In the genomic region with DNA sequence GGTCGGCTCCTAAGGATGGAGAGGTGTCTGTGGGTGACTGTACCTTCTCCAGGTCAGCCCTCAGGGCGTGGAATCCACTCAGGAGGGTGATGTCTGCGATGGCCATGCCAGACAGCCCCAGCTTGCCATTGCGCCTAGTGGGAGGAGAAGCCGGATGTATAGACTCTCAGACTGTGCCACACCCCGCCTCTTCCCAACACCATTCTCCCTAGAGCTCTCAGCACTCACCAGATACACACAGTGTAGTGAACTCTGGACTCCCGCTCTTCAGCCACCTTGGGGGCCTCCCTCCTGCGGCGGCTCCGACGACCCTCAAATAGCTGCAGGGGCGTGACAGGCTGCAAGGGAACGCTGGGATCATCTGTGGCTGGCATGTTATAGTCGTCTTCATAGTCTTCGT, we compare ENCODE assay signal across 29 mouse cellular contexts. TPM values are rescaled to one million over a fixed set of nuclear protein-coding genes. Genes with fewer than 3 reads are reported as not detected.
DNase-seq lines count a peak whose midpoint lies in the region; ATAC-seq and TF ChIP-seq lines count a peak whose summit lies in the region.
"Had no signal": no experiment of that assay in that cellular context is flagged by ENCODE, and none has a peak within 500 bp of the region (broad histone marks: within the 10 kb centered on the region; RNA-seq: fewer than 3 reads in every experiment).

No protein-coding gene starts in this region.

- no peaks in the 10 kb centered on the region for H3K27me3 ChIP-seq in hindbrain, embryonic 12.5 days
- H3K27me3 ChIP-seq in hindbrain, embryonic 14.5 days (ENCODE audit: control insufficient read depth, insufficient read depth, low read length): no peaks in the 10 kb centered on the region
- no peaks in the 10 kb centered on the region for H3K27me3 ChIP-seq in Patski
- no peaks in the 10 kb centered on the region for H3K27me3 ChIP-seq in intestine, embryonic 16.5 days (replicated peaks; ENCODE audit: control insufficient read depth, insufficient read depth, low read length)
- no peaks in the 10 kb centered on the region for H3K27me3 ChIP-seq in limb, embryonic 10.5 days (ENCODE audit: low read depth, poor library complexity, severe bottlenecking)
- H3K27me3 ChIP-seq: CH12.LX; embryonic facial prominence, embryonic 12.5 days; embryonic facial prominence, embryonic 15.5 days; forebrain, embryonic 13.5 days had no signal

- POLR2A ChIA-PET in Patski (lab: Charles Lee): no interaction called here

- no peak for ATAC-seq in hindbrain, embryonic 12.5 days (ENCODE audit: low FRiP score)
- no peak for ATAC-seq in hindbrain, embryonic 14.5 days (ENCODE audit: low FRiP score)
- peak; percentile 1 for ATAC-seq in Patski
- peak; percentile 84 for ATAC-seq in intestine, embryonic 16.5 days
- ATAC-seq: forebrain, embryonic 13.5 days; forebrain, embryonic 16.5 days; hindbrain, embryonic 16.5 days had no signal

- no peak for TF ChIP-seq CTCF in Patski (IDR thresholded peaks at IDR 0.05)

- CTCF ChIA-PET in Patski (lab: Charles Lee): no interaction called here

- no peak overlapping the region for H3K4me2 ChIP-seq in hindbrain, embryonic 12.5 days (replicated peaks)
- no peak overlapping the region for H3K4me2 ChIP-seq in hindbrain, embryonic 14.5 days (replicated peaks)
- no peak overlapping the region for H3K4me2 ChIP-seq in intestine, embryonic 16.5 days (ENCODE audit: low read depth, low read length)
- H3K4me2 ChIP-seq: embryonic facial prominence, embryonic 12.5 days; embryonic facial prominence, embryonic 15.5 days; forebrain, embryonic 13.5 days; heart, embryonic 11.5 days had no signal

- H3K4me1 ChIP-seq in hindbrain, embryonic 12.5 days: no peaks in the 10 kb centered on the region
- no peaks in the 10 kb centered on the region for H3K4me1 ChIP-seq in hindbrain, embryonic 14.5 days (replicated peaks; ENCODE audit: control insufficient read depth, insufficient read depth, low read length)
- H3K4me1 ChIP-seq in intestine, embryonic 16.5 days (ENCODE audit: control insufficient read depth, insufficient read depth, low read length): 0 out of 2 replicates have a peak, but pooled peaks cover 3% of the 10 kb centered on the region
- H3K4me1 ChIP-seq in limb, embryonic 10.5 days: no peaks in the 10 kb centered on the region
- H3K4me1 ChIP-seq: embryonic facial prominence, embryonic 12.5 days; embryonic facial prominence, embryonic 15.5 days; forebrain, embryonic 13.5 days had no signal

- in situ Hi-C loops in Patski (cut with MboI; ENCODE audit: low pct_unique_long_range_greater_than_20kb): loop anchor here (5.0 kb wide), 1 partner anchor 79 kb away; no protein-coding TSS in a partner anchor

- H3K9ac ChIP-seq in hindbrain, embryonic 12.5 days: 0 out of 2 replicates have a peak overlapping the region, but pooled peaks have one; percentile 27
- no peak overlapping the region for H3K9ac ChIP-seq in hindbrain, embryonic 14.5 days
- H3K9ac ChIP-seq in intestine, embryonic 16.5 days (ENCODE audit: low read depth, low read length): no peak overlapping the region
- H3K9ac ChIP-seq: embryonic facial prominence, embryonic 12.5 days; embryonic facial prominence, embryonic 15.5 days; forebrain, embryonic 13.5 days had no signal

- no peaks in the 10 kb centered on the region for H3K36me3 ChIP-seq in hindbrain, embryonic 12.5 days
- H3K36me3 ChIP-seq in hindbrain, embryonic 14.5 days (replicated peaks; ENCODE audit: control insufficient read depth, insufficient read depth): no peaks in the 10 kb centered on the region
- no peaks in the 10 kb centered on the region for H3K36me3 ChIP-seq in intestine, embryonic 16.5 days (ENCODE audit: control insufficient read depth, insufficient read depth, low read length)
- no peaks in the 10 kb centered on the region for H3K36me3 ChIP-seq in limb, embryonic 10.5 days
- H3K36me3 ChIP-seq: embryonic facial prominence, embryonic 12.5 days; embryonic facial prominence, embryonic 15.5 days; G1E had no signal

- WGBS in hindbrain, embryonic 12.5 days: 71% methylated on average over 15 of the region's 15 CpGs
- WGBS in hindbrain, embryonic 14.5 days: 74% methylated on average over 15 of the region's 15 CpGs
- WGBS in intestine, embryonic 16.5 days: 66% methylated on average over 15 of the region's 15 CpGs
- WGBS in limb, embryonic 10.5 days: 81% methylated on average over 15 of the region's 15 CpGs

- H3K27ac ChIP-seq in hindbrain, embryonic 12.5 days: no peak overlapping the region
- H3K27ac ChIP-seq in hindbrain, embryonic 14.5 days: no peak overlapping the region
- H3K27ac ChIP-seq in intestine, embryonic 16.5 days (ENCODE audit: low read length): no peak overlapping the region
- H3K27ac ChIP-seq in limb, embryonic 10.5 days: no peak overlapping the region
- H3K27ac ChIP-seq: embryonic facial prominence, embryonic 12.5 days; embryonic facial prominence, embryonic 15.5 days; forebrain, embryonic 13.5 days had no signal

- H3K9me3 ChIP-seq in hindbrain, embryonic 12.5 days (replicated peaks): no peaks in the 10 kb centered on the region
- no peaks in the 10 kb centered on the region for H3K9me3 ChIP-seq in hindbrain, embryonic 14.5 days (ENCODE audit: control insufficient read depth, low read length)
- no peaks in the 10 kb centered on the region for H3K9me3 ChIP-seq in intestine, embryonic 16.5 days (ENCODE audit: control insufficient read depth, low read length)
- no peaks in the 10 kb centered on the region for H3K9me3 ChIP-seq in limb, embryonic 10.5 days (replicated peaks)
- H3K9me3 ChIP-seq: embryonic facial prominence, embryonic 12.5 days; embryonic facial prominence, embryonic 15.5 days; forebrain, embryonic 13.5 days; G1E had no signal

- H3K4me3 ChIP-seq in hindbrain, embryonic 12.5 days: no peak overlapping the region
- no peak overlapping the region for H3K4me3 ChIP-seq in hindbrain, embryonic 14.5 days (replicated peaks; ENCODE audit: low read length)
- H3K4me3 ChIP-seq in intestine, embryonic 16.5 days (ENCODE audit: low read length): no peak overlapping the region
- no peak overlapping the region for H3K4me3 ChIP-seq in limb, embryonic 10.5 days
- H3K4me3 ChIP-seq: embryonic facial prominence, embryonic 12.5 days; embryonic facial prominence, embryonic 15.5 days; forebrain, embryonic 13.5 days had no signal

- no peak for DNase-seq in hindbrain, embryonic 14.5 days (ENCODE audit: low spot score)
- DNase-seq in Patski (ENCODE audit: low read depth, low spot score): no peak
- no peak for DNase-seq in limb, embryonic 10.5 days (ENCODE audit: low spot score)
- no peak for DNase-seq in heart, adult 18-20 months
- DNase-seq: adrenal gland, postnatal 14 days; B cell, adult 2 months; cerebellum, adult 11 months; cerebellum, adult 2 months; cerebellum, adult 9-11 months; cerebellum, postnatal 25 days; gastrocnemius, postnatal 10 days; gastrocnemius, postnatal 36 days; kidney, adult 11 months had no signal

RNA-seq across cellular contexts. Expression of gene Cyp21a1, which starts 6.9 kb away (rescaled TPM):
- not detected in 2 replicates for polyA plus RNA-seq in hindbrain, embryonic 12.5 days (2016; fragmentation: Nextera tagmentation; extraction: Ambion mirVana)
- polyA plus RNA-seq in hindbrain, embryonic 14.5 days (2014; fragmentation: Nextera tagmentation; extraction: Ambion mirVana): not detected in 2 replicates
- not detected for polyA plus RNA-seq in Patski (2021)
- 0.06 and 15.4 TPM in 2 replicates for polyA plus RNA-seq in intestine, embryonic 16.5 days (2015; fragmentation: Nextera tagmentation; extraction: Ambion mirVana)
- polyA plus RNA-seq in limb, embryonic 10.5 days (2016; fragmentation: Nextera tagmentation; extraction: Ambion mirVana): not detected in 2 replicates
- not detected for total RNA-seq in heart, adult 18-20 months (2021)
- total RNA-seq: CH12.LX; common myeloid progenitor, adult 5-6 weeks; G1E; gastrocnemius, postnatal 36 days; granulocyte monocyte progenitor cell, adult 5-6 weeks; heart, postnatal 25 days; hematopoietic stem cell, adult 5-6 weeks had no signal
- polyA plus RNA-seq: cerebellum, adult 2 months; embryonic facial prominence, embryonic 12.5 days; forebrain, embryonic 13.5 days; forebrain, embryonic 16.5 days; G1E; heart, embryonic 11.5 days; heart, embryonic 14.5 days; heart, postnatal 0 days; hindbrain, embryonic 16.5 days had no signal

RNA-seq across cellular contexts. Expression of gene Stk19, which starts 25.5 kb away (rescaled TPM):
- 25.0 and 26.7 TPM in 2 replicates for polyA plus RNA-seq in hindbrain, embryonic 12.5 days (2016; fragmentation: Nextera tagmentation; extraction: Ambion mirVana)
- 25.9 and 28.8 TPM in 2 replicates for polyA plus RNA-seq in hindbrain, embryonic 14.5 days (2014; fragmentation: Nextera tagmentation; extraction: Ambion mirVana)
- polyA plus RNA-seq in Patski (2021): 50.8 TPM
- 24.0 and 26.5 TPM in 2 replicates for polyA plus RNA-seq in intestine, embryonic 16.5 days (2015; fragmentation: Nextera tagmentation; extraction: Ambion mirVana)
- polyA plus RNA-seq in limb, embryonic 10.5 days (2016; fragmentation: Nextera tagmentation; extraction: Ambion mirVana): 23.3 and 28.6 TPM in 2 replicates
- 1 to 10 TPM; 8.5 to 9.5 TPM for total RNA-seq in heart, adult 18-20 months (2021)

RNA-seq across cellular contexts. Expression of gene Dxo, which starts 25.5 kb away (rescaled TPM):
- polyA plus RNA-seq in hindbrain, embryonic 12.5 days (2016; fragmentation: Nextera tagmentation; extraction: Ambion mirVana): 62.5 and 70.2 TPM in 2 replicates
- 54.4 and 61.9 TPM in 2 replicates for polyA plus RNA-seq in hindbrain, embryonic 14.5 days (2014; fragmentation: Nextera tagmentation; extraction: Ambion mirVana)
- polyA plus RNA-seq in Patski (2021): 34.4 TPM
- 53.6 and 59.0 TPM in 2 replicates for polyA plus RNA-seq in intestine, embryonic 16.5 days (2015; fragmentation: Nextera tagmentation; extraction: Ambion mirVana)
- polyA plus RNA-seq in limb, embryonic 10.5 days (2016; fragmentation: Nextera tagmentation; extraction: Ambion mirVana): 77.5 and 83.5 TPM in 2 replicates
- total RNA-seq in heart, adult 18-20 months (2021): 10 to 100 TPM in 1 of 2 experiments, 1 to 10 TPM in 1; 9.8 to 13.3 TPM

RNA-seq across cellular contexts. Expression of gene Skiv2l, which starts 38.7 kb away (rescaled TPM):
- 64.9 and 65.8 TPM in 2 replicates for polyA plus RNA-seq in hindbrain, embryonic 12.5 days (2016; fragmentation: Nextera tagmentation; extraction: Ambion mirVana)
- polyA plus RNA-seq in hindbrain, embryonic 14.5 days (2014; fragmentation: Nextera tagmentation; extraction: Ambion mirVana): 49.6 and 51.2 TPM in 2 replicates
- 69.3 TPM for polyA plus RNA-seq in Patski (2021)
- polyA plus RNA-seq in intestine, embryonic 16.5 days (2015; fragmentation: Nextera tagmentation; extraction: Ambion mirVana): 39.2 and 44.9 TPM in 2 replicates
- polyA plus RNA-seq in limb, embryonic 10.5 days (2016; fragmentation: Nextera tagmentation; extraction: Ambion mirVana): 57.5 and 65.0 TPM in 2 replicates
- total RNA-seq in heart, adult 18-20 months (2021): 10 to 100 TPM; 20.5 to 21.0 TPM

RNA-seq across cellular contexts. Expression of gene Nelfe, which starts 38.9 kb away (rescaled TPM):
- polyA plus RNA-seq in hindbrain, embryonic 12.5 days (2016; fragmentation: Nextera tagmentation; extraction: Ambion mirVana): 95.2 and 111 TPM in 2 replicates
- 73.7 and 74.0 TPM in 2 replicates for polyA plus RNA-seq in hindbrain, embryonic 14.5 days (2014; fragmentation: Nextera tagmentation; extraction: Ambion mirVana)
- polyA plus RNA-seq in Patski (2021): 73.2 TPM
- polyA plus RNA-seq in intestine, embryonic 16.5 days (2015; fragmentation: Nextera tagmentation; extraction: Ambion mirVana): 104 TPM in 2 replicates
- 151 and 155 TPM in 2 replicates for polyA plus RNA-seq in limb, embryonic 10.5 days (2016; fragmentation: Nextera tagmentation; extraction: Ambion mirVana)
- total RNA-seq in heart, adult 18-20 months (2021): 10 to 100 TPM; 14.4 to 15.2 TPM

Comparison
In these comparisons a context has a peak if more than half of its experiments do, and no peak if none do; other contexts are left out.
1. ATAC-seq: peak in Patski (single experiment) and intestine, embryonic 16.5 days (single experiment); none in hindbrain, embryonic 12.5 days (single experiment) and hindbrain, embryonic 14.5 days (single experiment).